26 mouse cellular contexts compared by ENCODE assay signal in the genomic region with DNA sequence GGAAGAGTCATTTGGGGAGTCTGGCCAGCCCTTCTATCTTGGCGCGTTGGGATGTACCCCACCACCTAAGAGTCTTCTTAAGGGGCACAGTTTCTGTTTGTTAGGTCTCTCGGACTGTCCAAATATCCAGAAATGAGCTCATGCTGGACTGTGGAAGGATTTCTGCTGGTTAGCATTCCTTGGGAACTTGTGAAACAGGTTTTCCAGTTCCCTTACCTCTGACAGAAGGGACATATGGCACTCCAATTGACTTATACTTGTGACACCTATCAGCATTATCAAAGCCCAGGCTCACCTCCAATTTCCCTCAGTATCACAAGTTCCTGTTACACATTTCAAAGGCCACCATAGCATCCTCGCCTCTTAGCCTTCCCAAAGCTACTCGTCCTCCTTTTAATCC. TPM values are rescaled to one million over a fixed set of nuclear protein-coding genes. Genes with fewer than 3 reads are reported as not detected.
A peak's percentile ranks its signal among the peaks of the same experiment; 100 is the strongest.
DNase-seq lines count a peak whose midpoint lies in the region; ATAC-seq and TF ChIP-seq lines count a peak whose summit lies in the region.
"Had no signal": no experiment of that assay in that cellular context is flagged by ENCODE, and none has a peak within 500 bp of the region (broad histone marks: within the 10 kb centered on the region; RNA-seq: fewer than 3 reads in every experiment).

No protein-coding gene starts in this region.

- H3K9ac ChIP-seq in lung, embryonic 16.5 days (ENCODE audit: low read length), result no peak overlapping the region
- H3K9ac ChIP-seq in MEL (ENCODE audit: control insufficient read depth, low read depth, low read length, poor library complexity, severe bottlenecking), result no peak overlapping the region
- H3K9ac ChIP-seq: embryonic facial prominence, embryonic 13.5 days; forebrain, embryonic 12.5 days; forebrain, embryonic 15.5 days; heart, embryonic 13.5 days; hindbrain, embryonic 14.5 days had no signal

- H3K27ac ChIP-seq in layer of hippocampus, adult 2 months, result peak overlapping the region; percentile 77; the same call in 1 of the 2 replicates
- peak overlapping the region; percentile 32; the same call in 1 of the 2 replicates for H3K27ac ChIP-seq in lung, embryonic 16.5 days (ENCODE audit: low read length)
- no peak overlapping the region for H3K27ac ChIP-seq in MEL (ENCODE audit: control insufficient read depth, low read depth, low read length)
- H3K27ac ChIP-seq: embryonic facial prominence, embryonic 10.5 days; embryonic facial prominence, embryonic 13.5 days; forebrain, embryonic 12.5 days; forebrain, embryonic 15.5 days; heart, adult 2 months; heart, embryonic 10.5 days; heart, embryonic 13.5 days; hindbrain, embryonic 14.5 days; hindbrain, postnatal 0 days had no signal

- no peaks in the 10 kb centered on the region for H3K27me3 ChIP-seq in lung, embryonic 16.5 days (ENCODE audit: control insufficient read depth, insufficient read depth, low read depth, low read length)
- H3K27me3 ChIP-seq in MEL (ENCODE audit: control insufficient read depth in 1 of 2, insufficient read depth in 2 of 2, low read length in 2 of 2), result no peaks in the 10 kb centered on the region
- H3K27me3 ChIP-seq: embryonic facial prominence, embryonic 13.5 days; forebrain, embryonic 12.5 days; forebrain, embryonic 15.5 days; heart, embryonic 13.5 days; Patski had no signal

- no peak for TF ChIP-seq POLR2A in MEL (IDR thresholded peaks at IDR 0.05; ENCODE audit: control insufficient read depth in 1 of 2, insufficient read depth in 1 of 2, low read depth in 1 of 2, low read length in 2 of 2, poor library complexity in 1 of 2)

- peaks cover 46% of the 10 kb centered on the region for H3K4me1 ChIP-seq in lung, embryonic 16.5 days (replicated peaks; ENCODE audit: control insufficient read depth, insufficient read depth, low read length)
- peaks cover 13 to 39% of the 10 kb centered on the region in 2 experiments for H3K4me1 ChIP-seq in MEL (ENCODE audit: control insufficient read depth in 1 of 2, insufficient read depth in 2 of 2, low read length in 2 of 2)

- no peak for TF ChIP-seq RAD21 in MEL (IDR thresholded peaks at IDR 0.05; ENCODE audit: low read depth, low read length)

- no peak for TF ChIP-seq CTCF in layer of hippocampus, adult 2 months (conservative IDR thresholded peaks at IDR 0.05)
- no peak for TF ChIP-seq CTCF in MEL (IDR thresholded peaks at IDR 0.05 in 2 of 3, conservative IDR thresholded peaks at IDR 0.05 in 1 of 3; ENCODE audit: control insufficient read depth in 1 of 3, insufficient read depth in 1 of 3, low read depth in 2 of 3, low read length in 3 of 3, poor library complexity in 1 of 3, severe bottlenecking in 1 of 3)

- no peaks in the 10 kb centered on the region for H3K36me3 ChIP-seq in lung, embryonic 16.5 days (ENCODE audit: control insufficient read depth, insufficient read depth, low read length)
- peaks cover 0 to 28% of the 10 kb centered on the region in 2 experiments; a peak in 2 of 4 replicates for H3K36me3 ChIP-seq in MEL (ENCODE audit: control insufficient read depth in 1 of 2, insufficient read depth in 2 of 2, low read length in 2 of 2)
- H3K36me3 ChIP-seq: embryonic facial prominence, embryonic 10.5 days; embryonic facial prominence, embryonic 13.5 days; forebrain, embryonic 12.5 days; forebrain, embryonic 15.5 days; heart, embryonic 10.5 days; heart, embryonic 13.5 days had no signal

- WGBS in lung, embryonic 16.5 days, result 51% methylated on average over 5 of the region's 5 CpGs

- no peaks in the 10 kb centered on the region for H3K9me3 ChIP-seq in lung, embryonic 16.5 days (ENCODE audit: control insufficient read depth, low read length)
- H3K9me3 ChIP-seq in MEL (replicated peaks; ENCODE audit: insufficient read depth, low read length), result no peaks in the 10 kb centered on the region
- H3K9me3 ChIP-seq: embryonic facial prominence, embryonic 10.5 days; embryonic facial prominence, embryonic 13.5 days; forebrain, embryonic 12.5 days; forebrain, embryonic 15.5 days; heart, embryonic 10.5 days; heart, embryonic 13.5 days had no signal

- no peak overlapping the region for H3K4me3 ChIP-seq in layer of hippocampus, adult 2 months
- no peak overlapping the region for H3K4me3 ChIP-seq in lung, embryonic 16.5 days (ENCODE audit: low read length)
- H3K4me3 ChIP-seq in MEL (ENCODE audit: control insufficient read depth in 1 of 2, insufficient read depth in 1 of 2, low read depth in 2 of 2, low read length in 2 of 2), result no peak overlapping the region
- H3K4me3 ChIP-seq: embryonic facial prominence, embryonic 10.5 days; embryonic facial prominence, embryonic 13.5 days; erythroblast, embryonic 14.5 days; forebrain, embryonic 12.5 days; forebrain, embryonic 15.5 days; heart, adult 2 months; heart, embryonic 10.5 days; heart, embryonic 13.5 days had no signal

- TF ChIP-seq EP300 in MEL (IDR thresholded peaks at IDR 0.05; ENCODE audit: low read depth in 1 of 2, low read length in 2 of 2), result no peak

- ATAC-seq in lung, embryonic 16.5 days (ENCODE audit: low read depth), result no peak
- ATAC-seq: forebrain, embryonic 15.5 days; hindbrain, postnatal 0 days; Patski had no signal

- no peaks in the 10 kb centered on the region for H3K79me2 ChIP-seq in MEL (ENCODE audit: control insufficient read depth, insufficient read depth, low read length, poor library complexity)

- no peak for DNase-seq in layer of hippocampus, adult 2 months (ENCODE audit: low spot score in 2 of 2)
- DNase-seq in layer of hippocampus, adult 9-10 months (ENCODE audit: low spot score), result no peak
- DNase-seq in lung, postnatal 36 days, result no peak
- DNase-seq in MEL (ENCODE audit: low read depth, low spot score), result peak; percentile 16
- no peak for DNase-seq in embryo, embryonic 10.5 days (ENCODE audit: low spot score)
- DNase-seq: adrenal gland, postnatal 10 days; adrenal gland, postnatal 36 days; cerebellum, adult 11 months; cerebellum, adult 2 months; cerebellum, adult 9-11 months; gastrocnemius, postnatal 10 days; gastrocnemius, postnatal 36 days; heart, adult 2 months; heart, postnatal 14 days; heart, postnatal 4 days had no signal

- no peak overlapping the region for H3K4me2 ChIP-seq in lung, embryonic 16.5 days (ENCODE audit: low read depth, low read length)
- H3K4me2 ChIP-seq: embryonic facial prominence, embryonic 13.5 days; forebrain, embryonic 12.5 days; forebrain, embryonic 15.5 days; heart, embryonic 13.5 days; hindbrain, embryonic 14.5 days had no signal

TF ChIP-seq in MEL, 35 proteins besides CTCF, POLR2A, EP300 and RAD21:
- TF ChIP-seq USF2 (IDR thresholded peaks at IDR 0.05; ENCODE audit: borderline replicate concordance in 1 of 2, insufficient read depth in 1 of 2, low read depth in 1 of 2, low read length in 2 of 2), result no peak
- TF ChIP-seq MAZ (IDR thresholded peaks at IDR 0.05; ENCODE audit: low read depth, low read length), result no peak
- no peak for TF ChIP-seq TAL1 (IDR thresholded peaks at IDR 0.05; ENCODE audit: low read length)
- TF ChIP-seq ELF1 (IDR thresholded peaks at IDR 0.05; ENCODE audit: low read depth, low read length), result no peak
- no peak for TF ChIP-seq TCF12 (IDR thresholded peaks at IDR 0.05; ENCODE audit: low read depth, low read length)
- TF ChIP-seq SMC3 (IDR thresholded peaks at IDR 0.05; ENCODE audit: low read depth, low read length), result no peak
- TF ChIP-seq CHD2 (IDR thresholded peaks at IDR 0.05; ENCODE audit: low read length), result no peak
- no peak for TF ChIP-seq MAX (IDR thresholded peaks at IDR 0.05; ENCODE audit: low read length)
- TF ChIP-seq NELFE (IDR thresholded peaks at IDR 0.05; ENCODE audit: low read depth, low read length), result no peak

RNA-seq across cellular contexts. Expression of a gene that starts 39.7 kb away (rescaled TPM):
- 10 to 100 TPM; 26.0 to 27.2 TPM for total RNA-seq in layer of hippocampus, adult 2 months (2021)
- 44.4 and 47.3 TPM in 2 replicates for polyA plus RNA-seq in lung, embryonic 16.5 days (2015; fragmentation: Nextera tagmentation; extraction: Ambion mirVana)
- 11.6 and 12.0 TPM in 2 replicates for total RNA-seq in MEL (2012; rRNA removed)
- polyA plus RNA-seq in MEL (2012; ENCODE audit: insufficient read depth in 1 of 2, insufficient read length in 2 of 2, low read depth in 1 of 2, low replicate concordance in 2 of 2, missing spikeins in 1 of 2), result 10 to 100 TPM in 1 of 2 experiments, not detected in 1; 29.4 TPM
